Mouse (Mus musculus) kidney, postnatal 36 days (tissue): ENCODE measurements around the gene Ddhd1.

ENCODE experiments used
- DNase-seq, 2 experiments: peaks; one replicate each; pipeline ENCODE4 v3.0.0; 2021 to 2022; ENCODE audit warnings: mixed read lengths in 2 of 2

Gene Ddhd1

DNA sequence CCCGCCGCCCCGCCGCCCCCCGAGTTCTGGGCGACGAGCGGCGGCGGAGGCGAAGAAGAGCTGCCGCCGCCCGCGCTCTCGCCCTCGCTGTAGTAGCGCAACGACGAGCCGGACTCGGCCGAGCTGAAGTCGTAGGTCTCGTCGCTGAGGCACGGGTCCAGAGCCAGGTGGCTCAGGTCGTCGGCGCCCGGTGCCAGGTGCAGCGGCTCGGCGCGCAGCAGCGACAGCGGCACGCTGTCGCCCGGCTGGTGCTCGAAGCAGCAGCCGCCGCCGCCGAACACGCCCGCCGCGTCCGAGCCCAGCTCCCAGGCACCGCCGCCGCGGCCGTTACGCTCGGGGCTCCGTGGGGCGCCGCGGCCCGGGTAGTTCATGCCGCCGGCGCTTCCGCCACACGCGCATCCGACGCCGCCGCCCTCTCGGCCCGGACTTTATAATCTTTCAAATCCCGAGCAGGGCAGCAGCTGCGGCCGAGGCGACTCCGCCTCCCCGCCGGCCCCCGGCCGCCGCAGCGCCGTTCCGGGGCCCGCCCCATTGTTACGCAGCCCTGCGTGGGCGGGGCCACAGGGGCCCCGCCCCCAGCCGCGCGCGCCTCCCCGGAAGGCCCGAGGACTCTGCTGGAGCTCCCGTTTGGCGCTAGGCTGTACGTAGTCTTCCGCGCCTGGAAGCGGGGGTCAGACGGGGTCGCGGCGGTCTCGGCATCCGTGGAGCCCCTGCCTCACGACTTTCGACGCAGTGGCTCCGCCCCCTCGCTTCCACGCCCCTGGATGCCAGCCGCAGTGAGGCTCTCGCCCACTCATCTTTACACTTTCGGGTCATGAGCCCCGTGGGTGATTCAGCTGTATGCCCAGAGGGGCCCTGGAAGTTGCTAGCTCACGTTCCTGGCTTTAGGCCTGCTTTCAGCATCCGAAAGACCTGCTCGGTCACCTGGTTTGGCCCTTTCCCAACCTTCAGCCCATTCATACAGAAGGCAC lies at the start of gene Ddhd1:
Ddhd1 (minus strand) TSS at position 503 of the 971 bp plus-strand sequence.
- peak; percentile 90 to 92 for DNase-seq

GRCm38 (mm10) chr14:45707176-45707910 lies 49.4 kb upstream of the Ddhd1 start:
- no peak for DNase-seq

DNA sequence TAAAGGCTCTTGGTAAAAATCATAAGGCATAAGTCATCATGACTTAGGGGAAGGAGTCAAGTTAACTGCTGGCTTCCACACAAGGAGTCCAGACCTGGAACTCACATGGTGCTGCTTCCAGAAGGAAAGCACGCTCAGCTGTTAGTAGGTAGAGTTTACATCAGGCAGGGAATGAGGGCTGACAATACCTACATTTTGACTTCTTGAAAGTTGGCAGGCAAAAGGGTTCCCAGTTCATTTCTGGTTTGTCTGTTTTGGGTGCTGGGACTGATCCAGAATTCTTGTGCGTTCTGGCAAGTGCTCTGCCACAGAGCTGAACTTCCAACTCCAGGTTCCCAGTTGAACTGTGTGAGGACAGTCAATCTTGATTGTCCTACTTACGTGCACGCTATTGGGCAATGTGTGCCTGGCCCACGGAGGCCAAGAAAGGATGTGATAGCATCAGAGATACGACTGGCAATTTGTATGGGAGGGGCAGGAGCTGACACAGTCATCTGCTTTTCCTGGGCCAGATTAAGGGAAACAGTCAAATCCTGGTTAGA lies 42.2 kb upstream of the Ddhd1 start:
- no peak for DNase-seq

DNA sequence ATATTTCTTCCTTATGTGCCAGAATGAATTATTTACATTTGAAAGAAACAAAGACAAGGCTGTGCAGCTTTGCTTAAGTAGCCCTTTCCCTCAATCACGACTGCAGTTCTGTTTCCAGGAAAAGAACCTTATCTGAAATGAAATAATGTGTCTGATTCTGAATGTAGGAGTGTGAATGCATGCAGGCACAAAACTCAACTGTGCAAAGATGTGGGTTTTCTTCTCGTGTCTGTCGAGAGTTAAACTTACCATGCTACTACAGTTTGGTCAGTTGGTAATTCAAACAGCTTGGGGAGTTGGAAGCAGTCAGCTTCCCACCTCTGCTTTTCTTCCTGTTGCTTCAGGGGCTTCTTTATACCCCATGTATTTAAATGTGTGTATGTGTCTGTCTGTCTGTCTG lies 40.9 kb upstream of the Ddhd1 start:
- no peak for DNase-seq

DNA sequence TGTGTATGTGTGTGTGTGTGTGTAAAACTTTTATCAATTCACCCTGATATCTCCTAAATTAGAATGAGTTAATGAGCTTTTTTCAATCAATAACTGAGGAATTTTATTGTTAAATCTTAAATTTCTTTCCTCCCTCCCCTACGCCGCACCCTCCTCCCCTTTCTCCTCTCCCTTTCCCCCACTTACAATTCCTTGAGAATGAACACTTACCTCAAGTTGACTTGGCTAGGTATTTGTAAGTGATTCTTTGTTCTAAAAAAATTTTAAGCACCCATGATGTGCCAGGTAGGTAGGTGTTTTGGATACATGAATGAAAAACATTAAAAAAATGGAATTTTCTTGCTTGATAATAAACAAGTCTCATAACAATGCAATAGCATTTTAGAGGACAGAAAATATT lies 38.2 kb upstream of the Ddhd1 start:
- DNase-seq = no peak

- no peak for DNase-seq
These were observed 35.9 kb upstream of the Ddhd1 start for GRCm38 (mm10) chr14:45693891-45694290.

DNA sequence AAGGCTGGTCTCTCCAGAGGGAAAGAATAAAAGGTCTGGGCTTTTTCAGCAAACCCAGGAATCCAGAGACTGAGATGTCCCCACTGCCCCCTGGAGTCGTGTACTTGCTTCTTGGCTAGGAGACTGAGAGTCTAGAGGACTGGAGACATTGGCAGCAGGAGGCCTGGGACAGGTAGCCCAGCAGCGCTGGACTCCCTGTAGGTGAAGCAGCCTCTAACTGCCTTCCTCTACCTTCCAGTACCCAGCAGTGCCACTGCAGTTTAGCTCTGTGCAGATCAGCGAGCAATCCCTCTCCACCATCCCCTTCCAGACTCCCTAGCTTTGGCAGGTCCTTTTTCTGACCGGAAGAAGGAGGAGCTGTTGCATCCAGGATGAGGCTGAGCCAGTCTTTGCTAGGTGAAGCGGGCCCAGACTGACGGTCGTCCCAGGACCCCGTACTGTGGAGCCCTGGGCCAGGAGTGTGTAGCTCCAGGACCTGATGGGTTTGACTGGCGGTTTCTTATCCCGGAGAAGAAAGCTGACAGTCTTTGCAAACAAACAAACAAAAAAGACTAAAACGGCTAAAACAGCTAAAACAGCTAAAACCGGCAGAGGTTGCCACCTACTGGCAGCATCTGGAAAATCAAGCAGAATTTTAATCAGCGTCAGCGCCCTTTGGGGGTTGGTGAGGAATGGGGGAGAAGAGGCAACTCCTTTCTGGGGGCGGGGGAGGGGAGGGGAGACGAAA lies 32.7 kb upstream of the Ddhd1 start:
- peak; percentile 48 to 69 for DNase-seq

GRCm38 (mm10) chr14:45685313-45685712 lies 27.4 kb upstream of the Ddhd1 start:
- no peak for DNase-seq

DNA sequence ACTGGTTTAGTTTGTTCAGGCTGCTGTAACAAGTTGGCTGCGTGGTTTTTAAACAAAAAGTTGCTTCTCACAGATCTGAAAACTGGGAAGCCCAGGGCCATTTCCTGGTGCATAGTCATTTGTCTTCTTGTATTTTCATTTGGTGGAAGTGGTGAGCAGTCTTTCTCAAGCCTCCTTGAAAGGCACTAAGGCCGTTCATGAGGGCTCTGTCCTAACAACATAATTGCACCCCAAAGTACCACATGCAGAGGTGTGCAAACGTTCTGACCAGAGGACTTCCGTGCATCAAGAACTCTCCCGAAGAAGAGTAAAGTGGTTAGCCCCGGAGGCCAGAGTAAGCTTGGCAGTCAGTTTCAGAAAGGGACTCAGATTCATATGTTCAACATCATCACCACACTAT lies 18.8 kb upstream of the Ddhd1 start:
- DNase-seq = no peak

DNA sequence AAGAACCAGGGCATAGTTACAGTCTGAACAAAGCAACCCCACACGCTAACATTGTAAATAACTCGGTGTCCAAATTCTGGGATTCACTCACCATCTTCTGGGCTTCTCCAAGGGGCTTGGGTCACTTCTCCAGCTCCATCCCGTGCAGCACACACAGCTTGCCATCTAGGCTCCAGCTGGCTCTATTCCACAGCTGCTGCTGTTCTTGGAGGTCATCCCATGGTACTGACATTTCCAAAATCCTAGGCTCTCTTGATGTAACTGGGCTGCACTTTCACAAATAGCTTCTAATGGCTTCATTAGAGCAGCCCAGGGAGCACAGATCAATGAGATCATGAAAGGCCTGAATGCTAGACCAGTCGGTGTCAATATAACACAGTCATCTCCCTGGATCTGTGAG lies 10.4 kb upstream of the Ddhd1 start:
- no peak for DNase-seq

DNA sequence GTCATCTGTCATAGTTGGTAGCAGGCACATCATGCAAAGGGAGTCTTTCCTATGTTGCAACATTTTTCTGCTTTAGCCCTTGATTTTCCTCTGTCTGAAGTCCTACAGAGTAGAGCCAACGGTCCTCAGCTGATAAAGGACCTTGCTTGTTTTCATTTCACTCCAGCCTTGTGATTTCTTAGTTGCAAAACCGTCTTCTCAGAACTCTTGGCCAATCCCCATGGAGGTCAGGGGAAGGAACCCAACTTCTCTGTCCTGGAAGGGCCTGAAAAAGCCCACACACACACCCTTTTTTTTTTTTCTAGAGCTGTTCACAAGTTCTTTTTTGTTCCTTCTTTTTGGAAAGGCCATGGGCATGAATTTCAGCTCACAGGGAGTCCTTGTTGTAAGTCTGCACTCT lies 9.3 kb upstream of the Ddhd1 start:
- DNase-seq = no peak

DNA sequence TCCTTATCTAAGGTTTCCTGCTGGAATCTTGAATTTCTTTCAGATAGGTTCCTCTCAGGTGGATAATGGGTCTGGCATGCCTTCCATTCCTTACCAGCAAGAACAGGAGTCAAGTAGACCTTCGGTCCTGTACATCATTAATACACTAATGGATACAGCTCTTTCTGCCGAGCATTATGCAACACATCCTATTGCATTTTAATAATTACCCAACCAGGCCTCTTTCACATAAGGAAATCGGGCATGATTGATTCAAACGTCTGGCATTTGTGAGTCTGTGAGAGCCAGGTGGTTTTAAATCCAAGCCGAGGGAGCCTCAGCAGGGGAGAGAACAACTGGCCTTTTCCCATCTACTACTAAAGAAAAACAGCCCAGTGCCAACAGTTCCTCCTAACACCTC lies 3.6 kb upstream of the Ddhd1 start:
- no peak for DNase-seq

GRCm38 (mm10) chr14:45660315-45660714 lies 2.4 kb upstream of the Ddhd1 start:
- no peak for DNase-seq

DNA sequence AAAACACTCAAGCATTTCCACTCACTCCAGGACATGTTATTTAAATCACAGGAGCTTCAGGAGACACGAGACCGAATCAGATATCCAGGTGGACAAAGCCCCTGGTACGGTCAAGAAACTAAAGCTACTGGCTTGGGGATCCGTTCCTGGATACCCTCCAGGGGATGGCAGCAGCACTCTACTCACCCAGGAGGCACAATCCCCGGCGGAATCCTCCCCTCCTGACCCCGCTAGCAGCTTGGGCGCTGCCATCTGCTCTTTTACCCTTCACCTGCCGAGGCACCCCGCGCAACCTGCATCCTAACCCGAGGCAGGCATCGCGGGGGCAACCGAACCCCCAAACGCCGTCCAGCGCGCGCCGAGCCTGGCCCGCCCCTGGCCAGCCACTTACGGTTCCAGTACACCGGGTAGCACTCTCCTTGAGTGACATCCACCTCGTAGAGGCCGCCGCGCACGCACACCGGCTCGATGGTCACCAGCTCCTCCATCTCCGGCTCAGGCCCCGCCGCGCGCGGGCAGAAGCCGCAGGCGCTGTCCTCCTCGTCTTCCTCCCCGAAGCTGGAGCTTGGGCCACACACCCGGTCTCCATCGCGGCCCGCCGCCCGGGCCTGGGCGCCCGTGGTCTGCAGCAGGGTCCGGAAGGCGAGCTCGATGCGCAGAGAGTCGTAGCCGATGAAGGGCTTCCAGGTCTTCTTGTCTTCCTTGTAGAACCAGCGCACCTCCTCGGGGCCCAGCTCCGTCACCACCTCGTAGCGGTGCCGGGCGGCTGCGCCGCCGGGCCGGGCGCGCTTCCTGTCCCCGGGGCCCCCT lies 907 bp downstream of the Ddhd1 start:
- peak; percentile 43 to 67 for DNase-seq

DNA sequence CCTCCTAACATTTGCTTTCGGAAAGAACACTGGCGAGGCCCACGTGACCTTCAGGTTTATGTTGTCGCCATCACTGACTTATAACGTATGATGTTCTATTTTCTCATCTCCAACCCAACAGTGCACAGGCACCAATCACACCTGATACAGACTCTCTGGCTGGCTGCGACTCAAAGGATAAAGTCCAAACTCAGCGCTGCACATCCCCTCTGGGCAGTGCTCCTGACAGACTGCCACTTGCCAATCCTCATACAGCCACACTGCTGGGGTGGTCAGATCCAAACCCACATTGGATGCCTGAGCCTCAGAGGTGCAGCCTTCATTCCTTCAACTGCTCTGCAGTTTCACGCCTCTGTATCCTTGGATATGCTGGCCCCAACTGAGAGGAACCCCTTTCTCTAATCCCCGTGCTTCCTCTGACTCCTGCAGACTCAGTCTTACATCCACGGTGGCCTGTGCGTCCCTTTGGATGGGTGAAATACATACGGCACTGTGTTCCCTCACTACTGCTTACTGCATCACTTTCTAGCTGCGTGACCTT lies 3.0 kb downstream of the Ddhd1 start:
- peak; percentile 63 to 72 for DNase-seq

DNA sequence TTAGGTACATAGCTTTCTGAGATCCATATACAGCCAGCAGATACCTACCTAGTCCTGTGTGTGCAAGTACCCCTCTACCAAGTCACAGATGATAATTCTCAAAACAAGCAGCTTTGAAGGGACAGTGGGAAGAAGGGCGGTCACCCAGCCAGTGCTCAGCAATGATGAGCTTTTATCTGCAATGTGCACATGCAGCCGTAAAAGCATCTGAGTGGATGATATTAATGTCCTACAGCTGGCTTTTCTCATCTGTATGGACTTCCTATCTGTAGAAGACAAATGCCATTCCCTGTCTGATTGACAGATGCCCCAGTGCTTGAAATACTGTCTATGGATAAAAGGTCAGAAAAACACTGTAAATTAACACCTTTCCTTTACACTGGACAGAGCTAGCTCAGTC lies 4.2 kb downstream of the Ddhd1 start:
- no peak for DNase-seq

GRCm38 (mm10) chr14:45648999-45649818 lies 8.7 kb downstream of the Ddhd1 start:
- DNase-seq = no peak

GRCm38 (mm10) chr14:45648144-45648543 lies 9.8 kb downstream of the Ddhd1 start:
- DNase-seq = no peak

DNA sequence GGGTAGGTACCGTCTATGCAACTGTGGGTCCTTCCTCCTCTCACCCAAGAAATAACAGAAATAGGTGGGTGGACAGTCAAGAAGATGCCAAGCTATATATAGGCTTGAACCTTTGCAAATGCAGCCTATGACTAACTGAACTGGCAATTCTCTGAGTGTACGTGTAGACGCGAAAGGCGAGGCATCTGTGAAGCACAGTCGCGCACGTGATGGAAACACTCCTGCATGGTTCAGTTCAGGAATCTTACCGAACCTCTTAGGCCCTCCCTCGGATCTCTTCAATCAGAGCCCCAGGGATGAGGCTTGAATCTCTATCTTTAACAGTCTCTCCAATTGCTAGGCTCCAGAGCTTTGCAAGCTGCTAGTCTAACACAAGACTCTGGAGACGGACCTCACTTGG lies 10.3 kb downstream of the Ddhd1 start:
- no peak for DNase-seq

DNA sequence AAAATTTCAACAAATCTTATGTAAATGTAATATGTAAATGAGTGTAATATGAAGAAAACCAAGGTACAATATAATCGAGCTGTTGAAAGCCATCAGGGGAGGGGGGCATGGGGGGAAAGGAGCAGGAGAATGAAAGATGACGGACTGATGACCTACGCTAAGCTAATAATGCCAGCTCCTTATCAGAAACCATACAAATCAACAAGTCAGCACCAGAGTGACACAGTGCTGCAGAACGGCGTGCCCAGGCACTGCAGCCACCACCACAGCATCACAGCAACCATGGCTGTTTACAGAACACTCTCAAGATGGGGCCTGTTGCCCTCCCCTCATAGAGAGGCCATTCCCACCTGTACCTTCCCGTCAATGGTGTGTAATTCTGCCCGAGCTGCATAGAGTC lies 10.8 kb downstream of the Ddhd1 start:
- DNase-seq = no peak

GRCm38 (mm10) chr14:45644786-45645185 lies 13.2 kb downstream of the Ddhd1 start:
- no peak for DNase-seq
